Mouse (Mus musculus): ENCODE results near the gene Pagr1b.

Pagr1b gene

GRCm38 (mm10) chr7:126999568-126999967 is 16.7 kb downstream of the Pagr1b start:
- no peak for DNase-seq (ENCODE audit: low read depth, low spot score)

- DNase-seq (ENCODE audit: low read depth, low spot score): no peak
Measured at GRCm38 (mm10) chr7:126996449-126996848, 19.8 kb downstream of the Pagr1b start.

- DNase-seq (ENCODE audit: low read depth, low spot score): no peak
Measured at GRCm38 (mm10) chr7:126988816-126989215, 27.5 kb downstream of the Pagr1b start.

- no peak for DNase-seq (ENCODE audit: low read depth, low spot score)
Measured at GRCm38 (mm10) chr7:126986319-126986718, 30.0 kb downstream of the Pagr1b start.

GRCm38 (mm10) chr7:126984667-126985444 is 31.4 kb downstream of the Pagr1b start:
- DNase-seq (ENCODE audit: low read depth, low spot score): no peak

GRCm38 (mm10) chr7:126983113-126983512 is 33.2 kb downstream of the Pagr1b start:
- no peak for DNase-seq (ENCODE audit: low read depth, low spot score)

GRCm38 (mm10) chr7:126982054-126982453 is 34.2 kb downstream of the Pagr1b start:
- no peak for DNase-seq (ENCODE audit: low read depth, low spot score)

GRCm38 (mm10) chr7:126981601-126982000 is 34.7 kb downstream of the Pagr1b start:
- no peak for DNase-seq (ENCODE audit: low read depth, low spot score)

GRCm38 (mm10) chr7:126978841-126979240 is 37.4 kb downstream of the Pagr1b start:
- no peak for DNase-seq (ENCODE audit: low read depth, low spot score)

- DNase-seq (ENCODE audit: low read depth, low spot score): no peak
Measured at GRCm38 (mm10) chr7:126976878-126977459, 39.3 kb downstream of the Pagr1b start.

- DNase-seq (ENCODE audit: low read depth, low spot score): peak; percentile 96
Measured at GRCm38 (mm10) chr7:126975950-126976866, 40.1 kb downstream of the Pagr1b start, which contains the start of gene Cdiptos. Gene Cdiptos, minus strand, starts transcription at chr7:126976098.

- DNase-seq (ENCODE audit: low read depth, low spot score): no peak
Measured at GRCm38 (mm10) chr7:126975893-126975949, 40.6 kb downstream of the Pagr1b start, which contains the start of gene Cdipt. Gene Cdipt, plus strand, starts transcription at chr7:126975914.

GRCm38 (mm10) chr7:126975493-126975892 is 40.8 kb downstream of the Pagr1b start:
- DNase-seq (ENCODE audit: low read depth, low spot score): no peak

- DNase-seq (ENCODE audit: low read depth, low spot score): no peak
Measured at GRCm38 (mm10) chr7:126967361-126967760, 48.9 kb downstream of the Pagr1b start.

- DNase-seq (ENCODE audit: low read depth, low spot score): no peak
Measured at GRCm38 (mm10) chr7:126965568-126965967, 50.7 kb downstream of the Pagr1b start.

GRCm38 (mm10) chr7:126963548-126964286 is 52.6 kb downstream of the Pagr1b start:
- DNase-seq (ENCODE audit: low read depth, low spot score): no peak

GRCm38 (mm10) chr7:126961965-126962364 is 54.3 kb downstream of the Pagr1b start:
- DNase-seq (ENCODE audit: low read depth, low spot score): no peak

- no peak for DNase-seq (ENCODE audit: low read depth, low spot score)
Measured at GRCm38 (mm10) chr7:126961095-126961494, 55.2 kb downstream of the Pagr1b start.

- DNase-seq (ENCODE audit: low read depth, low spot score): no peak
Measured at GRCm38 (mm10) chr7:126959780-126960179, 56.5 kb downstream of the Pagr1b start.

- DNase-seq (ENCODE audit: low read depth, low spot score): no peak
Measured at GRCm38 (mm10) chr7:126955125-126955524, 61.2 kb downstream of the Pagr1b start.

- DNase-seq (ENCODE audit: low read depth, low spot score): no peak
Measured at GRCm38 (mm10) chr7:126952646-126953045, 63.6 kb downstream of the Pagr1b start.

- no peak for DNase-seq (ENCODE audit: low read depth, low spot score)
Measured at GRCm38 (mm10) chr7:126951741-126952140, 64.5 kb downstream of the Pagr1b start.
